Mouse (Mus musculus): ENCODE measurements around the gene Bpifb9a.
"Not testable (repeated sequence)": the region's sequence is repeated elsewhere in the genome, so short reads cannot be mapped to it uniquely, and the experiment has no call there.

Bpifb9a gene

GRCm38 (mm10) chr2:154306927-154307326 lies 49.3 kb downstream of the Bpifb9a start, which contains the start of gene Bpifb9b:
Gene Bpifb9b (plus strand): TSS chr2:154307227.
- DNase-seq (ENCODE audit: low read depth, low spot score) = not testable (repeated sequence)

DNA sequence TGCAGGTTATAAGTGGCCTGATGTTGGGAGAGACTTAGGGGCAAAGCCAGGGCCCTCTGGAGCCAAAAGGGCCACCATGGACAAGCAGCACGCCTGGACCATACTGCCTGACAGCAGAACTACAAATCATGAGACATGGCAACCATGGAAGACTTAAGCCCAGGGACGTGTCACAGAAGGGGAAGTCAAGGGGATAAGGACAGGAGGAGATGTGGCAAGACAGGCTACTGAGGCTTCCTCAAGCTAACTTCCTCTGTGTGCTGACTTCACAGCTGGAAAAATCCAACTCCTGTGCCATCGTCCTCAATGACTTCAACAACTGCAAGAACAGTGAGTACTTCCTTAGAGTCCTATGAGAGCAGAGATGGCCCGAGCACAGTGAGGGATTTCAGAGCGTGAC lies 56.1 kb downstream of the Bpifb9a start:
- not testable (repeated sequence) for DNase-seq (ENCODE audit: low read depth, low spot score)
